Mouse (Mus musculus): ENCODE results near the gene Mrpl46.

Mrpl46 gene

DNA sequence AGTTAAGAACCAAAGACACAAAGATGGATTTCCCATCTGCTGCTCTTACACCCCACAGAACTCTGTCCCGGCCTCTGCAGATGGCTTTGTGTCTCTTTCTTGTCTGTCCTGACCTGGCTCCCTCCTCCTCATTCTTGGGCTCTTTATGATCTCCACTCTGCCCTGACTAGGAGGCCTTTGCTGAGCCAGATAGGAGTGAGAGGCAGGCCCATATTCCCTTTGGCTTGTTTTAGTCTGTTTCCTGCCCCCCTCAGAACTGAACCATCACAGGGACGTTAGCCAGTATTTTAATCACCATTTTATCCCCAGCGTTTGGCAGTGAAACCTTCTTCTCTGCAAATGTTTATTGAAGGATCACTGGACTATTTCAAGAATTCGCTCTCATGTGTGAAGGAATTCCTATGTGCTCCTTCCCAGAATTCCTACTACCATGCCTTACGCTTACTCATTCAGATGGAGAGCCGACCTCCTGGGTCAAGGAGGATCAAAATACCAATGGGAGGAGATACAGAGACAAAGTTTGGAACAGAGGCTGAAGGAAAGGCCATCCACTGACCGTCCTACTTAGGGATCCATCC, 14.2 kb downstream of the Mrpl46 start:
- in situ Hi-C loops (cut with MboI), result no loop called here

- in situ Hi-C loops (cut with MboI), result no loop called here
These were observed 15.3 kb downstream of the Mrpl46 start for GRCm38 (mm10) chr7:78767929-78768531.

GRCm38 (mm10) chr7:78766019-78766683, 17.2 kb downstream of the Mrpl46 start:
- in situ Hi-C loops (cut with MboI), result no loop called here

DNA sequence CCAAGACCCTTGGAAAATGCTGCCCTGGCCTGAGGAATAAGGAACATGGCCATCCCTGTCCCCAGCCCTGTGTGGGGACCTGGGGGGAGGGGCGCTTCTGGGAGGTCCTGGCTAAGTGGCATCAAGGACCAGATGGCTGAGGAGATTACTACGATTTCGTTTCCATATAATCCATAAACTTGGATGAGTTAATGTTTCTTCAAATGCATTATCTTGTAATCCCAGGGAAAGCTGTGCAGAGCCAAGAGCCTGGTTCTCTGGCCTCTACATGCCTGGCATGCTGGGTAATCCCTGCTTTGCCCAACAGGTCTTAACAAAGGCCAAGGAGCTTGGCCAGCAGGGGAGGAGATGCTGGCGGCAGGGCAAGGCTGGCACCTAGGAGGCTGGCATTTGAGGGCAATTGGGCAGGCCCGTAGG, 18.1 kb downstream of the Mrpl46 start:
- in situ Hi-C loops (cut with MboI), result no loop called here

GRCm38 (mm10) chr7:78763801-78764200, 19.5 kb downstream of the Mrpl46 start:
- in situ Hi-C loops (cut with MboI), result no loop called here

DNA sequence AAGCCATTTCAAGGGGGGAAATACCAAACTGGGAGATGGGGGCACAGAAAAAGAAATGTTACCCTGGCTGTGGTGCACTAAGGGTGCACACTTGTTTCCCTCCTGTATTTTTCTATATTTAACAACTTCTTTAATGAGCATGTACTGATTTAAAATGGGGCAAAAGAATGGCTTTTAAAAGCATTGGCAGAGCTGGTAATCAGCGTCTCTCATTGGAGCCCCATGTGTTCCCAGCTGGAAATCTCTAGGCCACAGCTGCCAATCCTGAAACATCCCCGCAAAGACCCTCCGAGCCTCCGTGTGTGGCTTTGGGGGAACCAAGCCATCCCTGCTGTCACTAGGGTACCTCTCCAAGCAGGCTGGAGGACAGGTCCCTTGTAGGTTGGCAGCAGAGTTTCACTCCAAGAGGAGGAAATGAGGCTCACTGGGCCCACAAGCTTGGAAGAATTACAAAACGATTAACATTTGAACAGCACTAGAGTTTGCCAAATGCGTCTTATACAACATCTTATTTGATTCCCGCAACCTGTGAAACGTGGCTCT, 28.8 kb downstream of the Mrpl46 start:
- in situ Hi-C loops (cut with MboI), result no loop called here

- in situ Hi-C loops (cut with MboI), result no loop called here
These were observed 29.4 kb downstream of the Mrpl46 start for GRCm38 (mm10) chr7:78753752-78754457.

GRCm38 (mm10) chr7:78752961-78753360, 30.4 kb downstream of the Mrpl46 start:
- in situ Hi-C loops (cut with MboI), result no loop called here

GRCm38 (mm10) chr7:78743731-78744385, 39.5 kb downstream of the Mrpl46 start:
- in situ Hi-C loops (cut with MboI), result no loop called here

- in situ Hi-C loops (cut with MboI), result no loop called here
These were observed 43.9 kb downstream of the Mrpl46 start for GRCm38 (mm10) chr7:78739351-78740000.

GRCm38 (mm10) chr7:78737614-78738210, 45.6 kb downstream of the Mrpl46 start, which contains the start of gene Ntrk3:
TSS of gene Ntrk3 (minus strand) at chr7:78738012.
- in situ Hi-C loops (cut with MboI), result no loop called here

GRCm38 (mm10) chr7:78737196-78737595, 46.1 kb downstream of the Mrpl46 start:
- in situ Hi-C loops (cut with MboI), result no loop called here

DNA sequence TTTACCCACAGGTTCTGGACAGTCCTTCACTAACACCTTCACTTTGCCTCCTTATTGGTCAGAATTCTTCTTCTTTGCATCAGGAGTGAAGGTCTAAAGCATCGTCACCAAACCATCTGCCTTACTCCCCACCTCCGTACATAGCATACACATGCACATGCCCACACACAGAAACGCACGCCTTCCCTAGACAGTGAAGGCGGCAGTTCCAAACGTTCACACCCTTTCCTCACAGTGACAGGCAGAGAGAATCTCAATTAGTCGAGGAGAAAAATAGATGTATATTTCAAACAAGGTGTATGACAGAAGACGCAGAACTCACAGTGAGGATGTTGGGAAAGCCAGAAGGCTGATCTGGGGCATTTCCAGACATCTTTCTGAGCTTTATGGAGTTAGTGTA, 51.9 kb downstream of the Mrpl46 start:
- in situ Hi-C loops (cut with MboI), result no loop called here
